Mouse (Mus musculus): Measurements from ENCODE around the gene Oit3.

Gene Oit3

DNA sequence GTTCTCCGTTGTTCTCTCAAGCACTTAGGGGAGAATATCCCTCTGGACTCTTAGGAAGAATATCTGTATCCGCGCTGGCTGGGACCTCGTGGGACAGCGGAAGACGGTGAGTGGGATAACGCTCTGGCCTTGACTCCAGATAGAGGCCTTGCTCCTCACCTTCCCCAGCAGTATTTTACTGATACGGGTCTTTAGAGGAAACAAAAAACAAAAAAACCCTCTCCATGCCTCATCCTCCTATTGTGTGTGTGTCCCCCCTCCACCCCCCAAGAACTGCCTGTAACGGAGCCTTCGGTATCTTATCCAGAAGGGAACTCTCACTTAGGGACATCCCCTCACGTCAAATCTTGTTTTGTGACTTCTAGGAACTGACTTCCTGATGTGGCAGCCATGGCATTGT, at the start of gene Oit3:
Oit3 (minus strand) TSS at position 44 of the 400 bp plus-strand sequence.
- peak; percentile 54 for DNase-seq

DNA sequence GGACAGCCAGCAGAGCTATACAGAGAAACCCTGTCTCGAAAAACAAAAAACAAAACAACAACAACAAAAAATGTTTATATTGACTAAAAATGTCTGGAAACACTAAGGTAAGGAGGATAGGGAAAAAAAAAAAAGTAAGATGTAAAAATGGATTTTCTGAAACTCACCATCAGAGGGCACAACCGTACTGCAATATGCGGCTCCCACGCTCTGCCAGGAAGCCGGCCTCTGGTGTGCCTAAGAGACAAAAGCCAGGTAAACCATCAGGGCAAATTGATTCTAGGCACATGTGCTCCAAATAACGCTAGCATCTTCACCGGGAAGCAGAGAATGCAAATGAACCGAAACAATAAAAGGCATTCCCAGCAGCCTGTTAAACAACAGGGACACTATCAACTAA, 49.3 kb upstream of the Oit3 start:
- no peak for DNase-seq

DNA sequence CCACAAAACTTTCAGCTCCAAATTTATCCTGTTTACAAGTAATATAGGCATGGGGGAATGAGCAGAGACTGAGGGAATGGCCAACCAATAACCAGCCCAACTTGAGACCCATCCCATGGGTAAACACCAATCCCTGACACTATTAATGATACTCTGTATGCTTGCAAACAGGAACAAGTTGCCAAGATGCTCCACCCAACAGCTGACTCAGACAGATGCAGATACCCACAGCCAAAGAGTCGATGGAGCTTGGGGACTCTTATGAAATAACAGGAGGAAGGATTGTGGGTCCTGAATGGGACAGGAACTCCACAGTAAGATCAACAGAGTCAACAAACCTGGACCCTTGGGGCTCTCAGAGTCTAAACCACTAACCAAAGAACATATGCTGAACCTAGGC, 47.8 kb upstream of the Oit3 start:
- peak; percentile 92 for DNase-seq

DNA sequence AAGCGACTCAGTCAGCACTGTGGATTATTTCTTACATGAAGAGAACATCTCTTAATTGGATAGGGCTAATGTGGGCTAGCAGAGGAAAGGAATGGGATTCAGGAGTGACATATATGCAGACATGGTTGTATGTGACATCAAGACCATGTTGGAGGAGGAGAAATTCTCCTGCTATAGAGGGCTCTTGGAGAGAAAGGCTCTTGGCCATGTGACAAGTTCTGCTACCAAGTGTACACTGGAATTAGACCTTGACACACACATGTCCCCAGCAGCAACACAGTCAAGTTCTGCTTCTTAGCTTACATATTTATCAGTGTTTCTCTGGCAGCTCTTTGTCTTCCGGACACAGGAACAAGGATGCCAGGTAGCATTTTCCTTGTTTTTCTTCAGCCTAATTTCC, 45.8 kb upstream of the Oit3 start:
- DNase-seq = peak; percentile 61

DNA sequence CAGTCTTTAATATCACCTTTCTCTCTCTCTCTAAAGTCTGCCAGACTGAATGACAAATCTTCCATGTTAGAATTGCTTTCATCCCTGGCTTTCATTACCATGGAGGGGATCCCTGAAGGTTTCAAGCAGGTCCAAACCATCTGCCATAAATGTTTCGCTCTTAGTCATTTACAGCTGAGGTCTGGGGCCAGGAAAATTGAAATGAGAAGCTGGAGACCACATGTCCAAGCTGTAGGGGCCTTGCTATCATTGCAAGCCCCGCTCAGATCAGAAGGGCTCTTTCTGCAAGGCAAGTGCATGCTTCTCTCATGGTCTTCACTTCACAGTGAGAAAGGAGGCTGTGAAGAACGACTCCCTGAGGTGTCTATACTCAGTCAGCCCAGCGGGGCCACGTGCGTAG, 42.7 kb upstream of the Oit3 start:
- DNase-seq = peak; percentile 78

DNA sequence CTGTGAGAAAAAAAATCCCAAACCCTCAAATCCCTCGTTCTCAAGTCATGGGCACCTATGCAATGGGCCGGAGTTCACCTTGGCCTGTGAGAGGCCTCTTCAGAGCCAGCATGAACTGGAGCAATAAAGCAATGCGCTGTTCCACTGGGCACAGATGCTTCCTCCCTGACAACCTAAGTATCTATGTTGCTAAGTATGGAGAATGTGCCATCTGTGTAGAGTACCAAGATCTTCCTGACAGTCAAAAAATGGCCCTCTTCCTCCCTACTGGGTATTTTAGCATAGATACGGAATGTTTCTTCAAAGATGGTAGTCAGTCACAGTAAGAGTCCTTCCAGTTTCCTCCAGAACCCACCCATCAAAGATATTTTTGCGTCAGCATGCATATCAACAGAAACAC, 39.8 kb upstream of the Oit3 start:
- DNase-seq = no peak

DNA sequence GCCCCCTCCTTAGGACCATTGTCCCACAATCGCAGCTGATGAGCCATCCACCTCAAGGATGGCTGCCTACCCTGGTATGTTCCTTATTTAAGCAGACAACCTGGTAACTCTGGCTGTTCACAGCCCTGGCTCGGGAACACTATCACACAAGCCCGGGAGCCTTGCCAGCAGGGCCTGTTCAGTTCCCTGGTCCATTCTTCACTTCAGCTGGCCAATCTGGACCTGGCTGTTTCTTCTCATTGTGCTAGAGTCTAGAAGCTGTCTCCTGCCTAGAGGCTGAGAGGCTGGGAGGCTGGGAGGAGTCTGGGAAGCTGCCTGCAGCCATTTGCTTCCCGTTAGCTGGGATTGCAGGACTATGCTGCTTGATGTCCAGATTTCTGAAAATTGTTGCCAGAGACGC, 28.9 kb upstream of the Oit3 start:
- peak; percentile 95 for DNase-seq

DNA sequence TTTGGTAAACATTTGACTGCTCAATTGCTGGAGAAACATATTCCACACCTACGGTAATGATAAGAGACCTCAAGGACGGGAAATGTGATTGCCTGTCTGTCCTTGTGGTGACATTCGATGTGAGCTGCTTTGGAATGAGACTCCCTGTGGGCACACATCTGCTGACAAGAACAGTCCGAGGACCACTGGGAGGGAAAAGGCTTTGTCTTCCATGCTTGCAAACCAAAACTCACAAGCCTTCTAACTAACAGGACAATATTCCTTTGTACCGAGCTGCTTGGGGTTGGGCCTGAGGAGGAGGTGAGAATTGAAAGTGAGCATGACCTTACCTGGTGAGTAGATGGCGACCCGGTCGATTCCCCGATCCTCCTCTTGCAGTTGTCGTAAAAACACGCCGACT, 25.7 kb upstream of the Oit3 start:
- peak; percentile 55 for DNase-seq

DNA sequence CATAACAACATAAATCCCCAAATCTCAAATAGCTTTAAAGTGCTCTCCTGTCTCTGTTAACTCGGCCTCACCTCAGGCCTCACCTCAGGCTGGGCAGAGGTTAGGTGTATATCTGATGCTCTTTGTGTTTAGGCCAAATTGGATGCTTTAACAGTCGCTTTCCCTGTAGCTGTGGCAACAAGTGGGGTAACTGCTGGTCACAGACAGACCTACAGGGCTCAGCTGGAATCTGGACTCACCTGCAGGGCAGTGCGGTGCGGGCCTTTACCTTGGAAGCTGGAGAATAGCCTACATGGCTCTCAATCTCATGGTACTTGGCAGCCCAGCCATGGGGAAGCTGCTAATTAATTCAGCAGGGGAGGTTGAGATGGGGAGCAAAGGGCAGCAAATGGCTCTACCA, 25.0 kb upstream of the Oit3 start:
- DNase-seq = peak; percentile 73

DNA sequence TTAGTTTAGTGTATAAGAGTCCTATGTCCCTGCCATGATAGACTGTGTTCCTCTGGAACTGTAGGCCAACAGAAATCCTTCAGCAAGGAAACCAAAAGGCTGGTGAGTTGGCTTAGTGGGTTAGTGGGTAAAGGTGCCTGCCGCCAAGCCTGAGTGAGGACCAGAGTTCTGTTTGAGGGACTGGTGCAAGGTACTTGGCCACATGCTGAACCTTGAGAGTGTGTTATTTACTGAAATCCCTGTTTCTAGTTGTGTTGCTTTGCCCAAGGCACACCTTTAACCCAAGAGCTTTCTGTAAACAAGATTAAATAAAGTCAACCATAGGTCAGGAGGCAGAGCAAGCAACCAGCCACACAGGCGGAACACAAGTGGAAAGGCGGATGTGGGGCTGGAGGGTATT, 24.0 kb upstream of the Oit3 start:
- peak; percentile 53 for DNase-seq

DNA sequence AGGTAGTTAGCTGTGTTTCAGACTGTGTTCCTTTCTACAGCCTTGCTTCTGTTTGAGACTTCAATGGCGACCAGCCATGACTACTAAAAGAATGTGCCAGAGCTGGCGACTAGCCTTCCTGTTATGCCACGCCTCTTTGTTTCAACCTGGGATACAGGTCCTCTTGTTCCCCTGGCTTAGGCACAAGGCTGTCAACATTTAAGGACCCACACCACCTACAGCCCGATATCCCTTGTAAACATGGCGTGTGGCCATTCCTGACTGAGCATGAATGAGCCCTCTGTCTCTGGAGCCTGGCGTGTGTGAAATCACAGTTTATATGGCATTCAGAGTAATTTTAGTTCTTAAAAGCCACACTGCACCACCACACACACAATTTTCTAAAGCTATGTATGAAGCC, 20.7 kb upstream of the Oit3 start:
- peak; percentile 35 for DNase-seq

DNA sequence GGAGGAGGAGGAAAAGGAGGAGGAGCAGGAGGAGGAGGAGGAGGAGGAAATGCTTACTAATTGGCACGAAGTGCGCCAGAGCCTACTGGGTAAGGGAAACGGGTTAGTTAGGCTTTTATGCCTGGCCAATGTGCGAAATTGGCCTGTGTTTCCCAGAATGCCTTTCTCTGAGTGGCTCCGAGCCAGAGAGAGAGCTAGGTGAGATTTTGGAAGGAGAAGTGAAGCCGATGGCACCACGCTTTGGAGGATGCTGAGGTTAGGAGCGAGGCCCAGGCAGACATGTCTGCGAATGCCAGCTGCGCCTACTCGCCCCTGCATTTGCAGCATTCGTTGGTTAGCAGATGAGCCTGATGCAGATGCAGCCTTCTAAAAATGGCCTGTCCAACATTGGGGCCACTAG, 18.2 kb upstream of the Oit3 start:
- no peak for DNase-seq

DNA sequence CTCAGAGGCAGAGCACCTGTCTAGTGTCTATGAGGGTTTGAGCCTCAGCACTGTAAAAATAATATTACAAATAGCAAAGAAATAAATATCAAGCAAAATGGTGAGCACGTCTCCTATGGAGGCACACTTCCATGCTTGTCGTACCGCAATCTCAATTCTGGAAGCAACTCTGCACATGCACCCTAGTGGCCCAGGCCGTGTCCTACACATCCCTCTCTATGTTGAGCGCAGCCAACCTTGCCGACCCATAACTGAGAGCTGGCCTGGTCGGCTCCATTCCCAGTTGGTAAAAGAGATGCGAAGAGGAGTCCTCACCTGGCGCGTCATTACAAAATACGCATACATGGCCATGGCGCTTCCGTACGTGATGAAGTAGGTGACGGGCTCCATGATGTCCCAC, 13.1 kb upstream of the Oit3 start:
- peak; percentile 61 for DNase-seq

DNA sequence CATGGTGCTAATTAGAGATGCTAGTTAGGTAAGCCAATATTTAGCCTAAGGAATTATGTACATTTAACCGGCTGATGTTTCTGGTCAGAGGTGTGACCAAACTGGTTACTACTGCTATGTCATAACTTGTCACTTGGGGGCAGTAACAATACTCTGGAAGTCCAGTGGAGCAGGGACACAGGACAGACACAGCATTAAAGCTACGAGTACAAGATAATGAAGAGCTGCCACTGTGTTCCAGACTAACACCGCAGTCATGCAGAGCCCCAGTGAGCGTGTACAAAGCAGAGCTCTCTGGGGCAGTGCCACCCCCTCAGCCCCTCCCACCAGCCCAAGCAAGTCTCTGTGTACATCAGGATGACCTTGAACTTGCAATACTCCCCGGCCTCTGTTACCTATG, 10.3 kb upstream of the Oit3 start:
- DNase-seq = no peak

DNA sequence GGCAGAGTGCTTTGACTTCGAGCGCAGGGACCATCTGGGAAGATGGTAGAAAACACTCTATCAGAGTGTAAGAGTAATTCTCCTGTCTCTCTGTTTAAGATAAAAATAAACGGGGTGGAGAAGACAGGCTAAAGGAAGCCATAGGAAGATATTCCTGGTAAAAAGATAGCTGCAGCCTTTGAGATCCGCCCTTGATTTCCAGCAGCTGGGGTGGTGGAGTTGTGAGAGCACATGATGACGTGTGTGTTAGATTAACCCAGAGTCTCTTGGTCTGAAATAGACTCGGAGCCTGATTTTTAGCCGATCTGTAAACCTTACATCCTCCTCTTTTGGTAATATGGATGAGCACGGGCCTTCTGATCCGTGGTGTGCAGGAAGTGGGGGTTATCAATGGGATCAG, 6.0 kb upstream of the Oit3 start:
- no peak for DNase-seq

DNA sequence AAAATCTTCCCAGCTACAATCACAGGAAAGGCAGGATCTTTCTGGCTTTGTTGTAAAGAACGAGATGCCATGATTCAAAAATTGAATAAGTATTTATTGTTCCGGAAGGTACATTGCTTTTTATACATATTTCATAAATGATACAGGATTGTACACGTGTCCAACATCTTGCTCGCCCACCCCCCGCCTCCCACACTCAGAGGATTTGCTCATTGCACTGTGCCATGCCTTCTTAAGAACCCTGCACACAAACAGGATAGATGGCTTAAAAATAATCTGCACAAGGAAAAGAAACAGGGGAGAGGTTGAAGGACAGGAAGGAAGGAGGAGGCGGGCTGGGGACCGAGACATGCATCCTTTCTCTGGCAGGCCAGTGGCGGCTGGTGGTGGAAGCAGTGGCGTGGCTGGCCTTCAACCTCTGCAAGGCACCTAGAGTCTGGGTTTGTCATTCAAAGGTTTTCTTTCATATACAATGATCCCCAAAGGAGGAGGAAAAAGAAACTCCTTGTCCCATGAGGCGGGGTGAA, 5.4 kb upstream of the Oit3 start:
- peak; percentile 77 for DNase-seq

DNA sequence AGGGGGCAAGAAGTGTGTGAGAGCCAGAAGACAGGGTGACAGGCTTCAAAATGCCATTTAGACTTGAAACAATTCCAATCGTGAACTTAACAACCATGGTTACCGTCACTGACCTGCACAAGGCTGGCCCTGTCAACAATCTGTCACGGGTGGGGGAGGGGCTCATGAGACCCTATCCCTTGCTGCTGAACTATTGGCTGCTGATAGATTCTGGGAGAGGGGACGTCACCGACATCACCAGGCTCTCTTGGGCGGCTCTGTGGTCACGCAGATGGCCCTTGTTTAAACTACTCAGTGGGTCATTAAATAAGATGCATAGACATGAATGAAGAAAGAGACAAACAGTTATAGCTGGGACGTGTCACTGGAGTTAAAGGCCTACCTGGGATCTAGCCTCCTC, 3.1 kb upstream of the Oit3 start:
- DNase-seq = peak; percentile 81

DNA sequence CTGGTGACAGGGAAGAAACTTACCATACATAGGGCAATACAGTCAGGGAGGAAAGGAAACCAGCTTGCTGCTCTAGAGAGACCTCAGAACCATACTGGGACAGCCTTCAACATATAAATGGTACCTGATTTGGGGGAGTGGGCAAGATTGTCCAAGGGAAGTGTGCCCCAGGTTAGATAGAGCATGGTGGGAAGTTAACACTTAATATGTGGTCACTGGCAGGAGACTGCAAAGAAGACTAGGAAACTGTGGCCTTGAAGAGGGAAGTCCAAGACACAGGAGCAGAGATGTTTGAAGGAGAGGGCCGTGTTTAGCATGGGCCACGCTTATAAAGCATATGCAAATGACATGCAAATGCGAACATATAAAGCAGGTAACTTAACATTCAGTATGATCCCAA, 2.5 kb upstream of the Oit3 start:
- no peak for DNase-seq

DNA sequence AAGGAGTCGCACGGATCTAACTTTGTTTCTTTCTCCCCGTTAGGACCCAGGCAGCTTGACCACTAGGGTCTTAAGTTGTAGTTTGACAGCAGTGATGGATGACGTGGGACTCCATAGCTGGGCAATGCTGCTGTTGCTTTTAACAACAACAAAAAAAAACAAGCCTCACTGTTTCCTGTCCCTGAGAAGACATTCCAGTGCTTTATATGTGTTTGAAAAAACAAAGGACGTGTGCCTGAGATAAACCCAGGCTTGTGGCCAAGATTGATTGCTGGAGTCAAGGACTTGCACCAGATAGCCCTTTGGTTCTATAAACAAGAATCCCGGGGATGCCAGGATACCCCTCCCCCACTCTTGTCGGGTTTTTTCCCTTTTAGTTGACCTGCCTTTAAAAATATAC, 1.6 kb upstream of the Oit3 start:
- peak; percentile 86 for DNase-seq

DNA sequence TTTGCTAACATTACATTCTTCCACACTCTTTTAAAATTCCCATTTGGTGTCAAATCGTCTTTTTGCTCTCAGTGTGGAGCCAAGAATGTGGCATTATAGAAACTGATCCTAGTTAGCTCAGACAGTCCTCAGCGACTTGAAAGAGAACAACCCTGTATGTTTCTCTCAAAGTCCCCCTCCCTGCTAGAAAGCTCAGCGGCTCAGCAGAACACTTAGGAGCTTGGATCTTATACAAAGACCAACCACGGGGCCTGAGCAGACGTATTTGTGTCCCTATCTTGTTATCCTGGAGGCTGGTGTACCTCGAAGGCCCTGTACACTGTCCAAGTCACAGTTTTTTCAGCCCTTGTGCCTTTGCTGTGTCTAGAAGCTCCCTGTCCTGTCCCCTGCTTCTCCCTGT, 1.4 kb downstream of the Oit3 start:
- peak; percentile 84 for DNase-seq

DNA sequence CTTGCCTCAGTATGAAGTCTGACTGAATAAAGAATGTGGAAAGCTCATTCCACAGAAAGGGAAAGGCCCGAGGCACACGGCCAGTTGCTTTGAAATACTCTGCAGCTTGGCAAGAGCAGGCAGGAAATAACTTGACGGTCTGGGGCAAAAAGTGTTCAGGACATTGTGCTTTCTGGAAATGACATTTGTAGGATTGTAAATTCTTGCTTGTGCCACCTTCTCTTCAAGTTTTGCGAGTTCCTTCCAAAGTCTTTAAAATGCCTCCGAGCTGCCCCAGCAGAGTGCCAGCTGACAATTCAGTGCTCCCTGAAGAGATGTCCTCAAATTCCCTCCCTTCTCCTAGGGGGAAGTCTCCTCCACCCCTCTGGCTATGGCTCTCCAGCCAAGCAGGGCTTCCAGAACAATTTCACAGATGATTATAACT, 2.1 kb downstream of the Oit3 start:
- peak; percentile 94 for DNase-seq

DNA sequence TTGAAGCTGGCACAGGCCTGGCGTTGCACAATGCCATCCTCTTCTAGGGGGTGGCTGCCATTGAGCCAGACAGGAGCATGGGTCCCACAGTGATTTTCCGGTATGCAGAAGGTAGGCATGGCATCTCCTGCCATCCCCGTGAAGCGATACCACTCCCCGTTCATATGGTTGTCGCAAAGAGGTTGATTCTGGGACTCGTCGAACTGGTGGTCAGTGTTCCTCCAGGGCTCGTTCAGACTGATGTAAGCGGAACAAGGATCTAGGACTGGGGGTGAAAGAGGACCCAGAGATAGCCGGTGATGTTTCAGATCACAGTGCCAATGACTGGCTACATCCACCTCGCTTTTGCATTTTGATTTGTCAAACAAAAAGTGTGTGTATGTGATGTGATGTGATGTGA, 2.9 kb downstream of the Oit3 start:
- peak; percentile 83 for DNase-seq

DNA sequence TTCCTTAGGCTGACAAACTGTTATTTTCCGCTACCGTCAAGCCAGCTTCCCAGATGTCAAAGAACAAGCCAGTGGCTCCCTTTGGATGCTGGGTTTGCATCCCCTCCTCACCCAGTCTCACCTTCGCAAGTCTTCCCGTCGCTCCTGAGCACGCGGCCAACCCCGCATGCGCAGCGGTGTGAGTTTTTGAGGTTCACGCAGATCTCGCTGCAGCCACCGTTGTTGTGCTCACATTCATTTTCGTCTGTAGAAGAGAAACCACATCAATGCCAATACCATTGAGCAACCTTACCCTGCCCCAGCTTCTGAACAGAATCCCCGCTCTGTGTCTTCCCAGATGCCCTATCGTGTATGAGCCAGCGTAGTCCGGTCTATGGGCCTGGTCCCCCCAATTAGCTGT, 5.8 kb downstream of the Oit3 start:
- DNase-seq = no peak

DNA sequence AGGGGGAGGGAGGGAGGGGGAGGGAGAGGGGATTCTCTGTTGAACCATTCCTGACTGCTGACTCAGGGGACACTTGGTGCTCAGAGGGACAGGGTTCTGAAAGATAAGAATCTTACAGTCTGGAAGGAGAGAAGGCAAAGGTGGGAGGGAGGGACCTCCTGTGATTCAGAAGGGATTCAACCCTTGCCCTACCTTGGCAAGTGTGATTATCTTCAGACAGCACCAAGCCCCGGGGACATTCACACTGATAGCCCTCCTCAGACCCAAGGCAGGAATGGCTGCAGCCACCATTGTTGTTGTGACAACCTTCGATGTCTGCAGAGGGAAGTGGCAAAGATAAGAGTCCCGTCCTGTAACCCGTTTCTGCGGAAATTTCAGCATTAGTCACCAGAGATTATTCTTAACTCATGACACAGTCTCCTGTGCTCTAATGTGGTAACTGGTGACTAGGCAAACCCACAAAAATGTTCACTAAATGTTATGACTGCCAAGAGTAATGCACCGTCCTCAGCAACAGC, 10.8 kb downstream of the Oit3 start:
- DNase-seq = no peak

DNA sequence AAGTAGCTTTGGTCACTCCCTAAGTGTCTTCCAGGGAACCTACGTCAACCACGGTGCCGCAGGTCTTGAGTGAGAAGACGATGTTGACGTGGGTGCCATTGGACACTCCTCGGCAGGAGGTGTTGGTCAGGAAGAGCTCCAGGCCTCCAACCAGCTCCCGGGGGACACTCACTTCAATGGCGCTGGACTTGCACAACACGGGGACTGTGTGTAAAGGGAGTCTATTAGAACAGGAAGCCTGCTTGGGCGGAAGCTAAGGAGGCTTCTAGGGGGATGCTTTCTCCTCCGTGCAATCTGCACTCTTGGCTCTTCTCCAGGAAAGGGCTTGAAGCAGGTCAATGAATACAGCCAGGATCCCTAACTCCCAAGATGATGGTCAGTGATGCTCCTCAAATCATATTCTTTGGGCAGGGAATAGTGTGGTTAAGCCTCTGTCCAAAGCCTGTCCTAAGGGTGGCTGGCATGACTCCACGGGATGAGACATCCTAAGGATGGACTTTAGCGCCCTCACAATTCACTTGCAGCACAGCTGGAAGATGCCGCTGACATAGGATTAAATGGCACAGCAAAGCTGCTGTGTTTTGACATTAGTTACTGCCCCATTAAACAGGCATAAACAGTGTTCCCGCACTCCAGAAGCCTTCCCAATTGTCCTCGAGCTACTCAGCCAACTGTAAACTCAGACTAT, 12.0 kb downstream of the Oit3 start:
- DNase-seq = peak; percentile 87
